Mouse (Mus musculus): Measurements from ENCODE around the gene Fbxo2.
"Not testable (repeated sequence)": the region's sequence is repeated elsewhere in the genome, so short reads cannot be mapped to it uniquely, and the experiment has no call there.

The Fbxo2 gene

DNA sequence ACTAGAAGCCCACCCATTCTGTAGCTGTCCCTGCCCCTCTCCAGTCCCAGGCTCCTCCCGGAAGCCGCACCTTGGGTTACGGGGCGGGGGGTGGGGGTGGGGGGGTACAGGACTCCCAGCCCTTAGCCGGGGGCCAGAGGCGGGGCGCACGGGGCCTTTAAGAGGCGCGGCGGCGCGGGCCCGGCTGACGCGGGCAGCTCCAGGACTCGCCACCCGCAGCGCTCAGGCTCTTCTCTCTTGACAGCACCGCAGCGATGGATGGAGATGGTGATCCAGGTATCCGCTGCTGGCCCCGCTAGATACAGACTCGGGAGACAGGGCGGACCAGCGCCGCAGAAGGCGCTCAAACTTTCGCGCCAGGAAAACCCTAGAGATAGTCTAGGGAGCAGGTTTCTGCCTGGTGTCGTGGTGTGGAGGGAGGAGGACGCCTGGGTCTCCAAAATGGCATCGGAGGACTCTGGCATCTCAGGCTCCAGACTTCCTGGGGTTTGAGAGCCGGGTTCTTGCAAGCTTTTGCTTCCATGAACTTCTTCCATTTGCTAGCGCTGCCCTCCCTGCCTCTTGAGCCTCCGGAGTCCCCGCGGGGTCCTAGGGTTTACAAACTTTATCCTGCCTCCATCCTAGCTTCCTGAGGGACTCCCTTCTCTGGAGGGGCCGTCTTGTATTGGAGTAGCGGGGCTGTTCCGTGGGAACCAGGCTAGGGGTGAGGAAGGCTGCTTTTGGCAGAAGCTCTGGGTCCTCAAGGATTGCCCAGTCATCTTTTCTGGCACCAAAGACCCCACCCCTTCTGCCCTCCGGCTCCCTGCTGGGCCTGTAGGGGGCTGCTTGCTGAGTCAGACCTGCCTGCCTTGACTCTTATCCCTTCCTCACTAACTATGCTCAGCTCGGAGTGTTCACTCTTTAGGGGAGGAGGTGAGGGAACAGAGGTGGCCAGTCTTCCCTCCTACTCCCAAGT lies at the start of gene Fbxo2, which contains the start of gene Fbxo44:
Gene Fbxo2, plus strand, starts transcription at position 186 of the 955 bp plus-strand sequence.
Gene Fbxo44, minus strand, starts transcription at position 47 of the 955 bp plus-strand sequence.
- no peak for DNase-seq (ENCODE audit: low read depth)

GRCm38 (mm10) chr4:148112519-148112918 lies 47.9 kb upstream of the Fbxo2 start:
- no peak for DNase-seq (ENCODE audit: low read depth)

DNA sequence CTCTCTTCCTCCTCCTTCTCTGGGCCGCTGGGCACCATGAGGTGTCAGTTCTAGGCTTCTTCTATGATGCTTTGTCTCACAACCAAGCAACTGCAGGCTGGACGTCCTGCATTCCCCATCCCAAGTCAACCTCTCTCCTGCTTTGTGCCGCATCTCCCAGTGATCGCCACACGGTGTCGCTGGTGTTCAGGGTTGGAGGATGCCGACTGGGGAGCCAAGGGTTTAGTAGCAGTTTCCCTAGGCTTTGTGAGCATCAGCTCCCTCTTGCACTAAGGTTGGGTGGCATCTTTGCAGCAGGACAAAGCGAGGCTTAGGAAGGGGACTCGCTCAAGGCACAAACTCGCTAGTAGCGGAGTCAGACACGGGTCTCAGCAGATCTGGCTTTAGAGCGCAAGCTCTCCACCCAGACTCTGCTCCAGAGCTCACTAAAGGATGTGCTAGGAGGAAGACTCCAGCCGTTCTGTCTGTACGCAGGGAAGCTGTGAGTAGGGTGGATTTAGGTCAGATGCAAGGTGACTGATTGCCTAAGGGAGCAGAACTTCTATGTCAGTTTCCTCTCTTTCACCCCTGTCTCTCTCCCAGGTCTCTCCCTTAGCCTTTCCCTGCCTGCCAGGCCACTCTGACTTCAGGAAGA lies 45.5 kb upstream of the Fbxo2 start:
- peak; percentile 80 for DNase-seq (ENCODE audit: low read depth)

DNA sequence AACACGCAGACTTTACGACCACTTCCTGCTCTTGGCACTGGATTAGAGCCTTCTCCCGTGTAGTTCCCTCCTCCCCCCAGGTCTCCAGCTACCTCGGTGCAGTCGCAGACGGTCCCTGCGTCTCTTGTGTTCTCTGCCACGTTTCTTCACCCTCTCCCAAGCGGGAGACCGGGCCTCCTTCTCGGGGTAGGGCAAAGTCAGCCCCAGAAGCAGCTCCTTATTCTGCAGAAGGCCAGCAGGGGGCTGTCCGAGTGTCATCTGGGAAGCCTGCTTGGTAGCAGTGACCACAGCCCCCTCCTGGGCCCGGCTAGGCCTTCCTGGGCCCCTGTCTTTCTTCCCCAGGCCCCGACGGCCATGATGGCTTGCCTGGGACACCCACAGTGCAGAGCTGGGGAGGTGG lies 45.0 kb upstream of the Fbxo2 start:
- DNase-seq (ENCODE audit: low read depth) = no peak

DNA sequence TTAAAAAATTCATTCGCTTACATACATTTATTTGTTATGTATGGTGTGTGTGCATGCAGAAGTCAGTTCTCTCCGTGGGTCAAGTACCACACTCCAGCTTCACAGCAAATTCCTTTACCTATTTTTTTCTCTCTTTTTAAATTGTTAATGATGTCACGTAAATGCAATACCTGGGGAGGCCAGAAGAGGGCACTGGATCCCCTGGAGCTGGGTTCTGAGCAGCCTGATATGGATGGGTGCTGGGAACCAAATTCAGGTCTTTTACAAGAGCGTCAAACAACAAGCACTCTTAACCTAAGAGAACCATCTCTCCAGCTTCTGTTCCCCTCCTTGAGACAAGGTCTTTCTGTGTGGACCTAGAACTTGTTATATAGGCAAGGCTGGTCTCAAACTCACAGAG lies 43.8 kb upstream of the Fbxo2 start:
- no peak for DNase-seq (ENCODE audit: low read depth)

- DNase-seq (ENCODE audit: low read depth) = no peak
These were observed 43.0 kb upstream of the Fbxo2 start for GRCm38 (mm10) chr4:148117392-148117791.

- not testable (repeated sequence) for DNase-seq (ENCODE audit: low read depth)
These were observed 40.8 kb upstream of the Fbxo2 start for GRCm38 (mm10) chr4:148119578-148119977.

DNA sequence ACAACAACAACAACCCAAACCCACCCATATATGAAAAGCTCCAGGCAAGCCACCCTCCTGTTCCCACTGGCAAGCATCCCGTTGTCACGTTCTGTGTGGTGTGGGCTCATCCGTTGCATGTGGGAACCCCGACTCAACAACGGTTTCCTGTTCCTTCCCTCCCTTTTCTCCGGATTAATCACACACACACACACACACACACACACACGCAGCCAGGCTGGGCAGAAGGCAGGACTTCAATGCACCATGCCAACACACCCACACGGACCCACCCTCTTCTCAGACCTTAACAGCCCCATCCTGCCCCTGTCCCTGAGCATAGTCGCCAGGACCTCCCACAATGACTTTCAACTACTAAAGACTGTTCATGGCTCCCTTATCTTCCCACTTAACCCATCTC lies 39.9 kb upstream of the Fbxo2 start:
- no peak for DNase-seq (ENCODE audit: low read depth)

DNA sequence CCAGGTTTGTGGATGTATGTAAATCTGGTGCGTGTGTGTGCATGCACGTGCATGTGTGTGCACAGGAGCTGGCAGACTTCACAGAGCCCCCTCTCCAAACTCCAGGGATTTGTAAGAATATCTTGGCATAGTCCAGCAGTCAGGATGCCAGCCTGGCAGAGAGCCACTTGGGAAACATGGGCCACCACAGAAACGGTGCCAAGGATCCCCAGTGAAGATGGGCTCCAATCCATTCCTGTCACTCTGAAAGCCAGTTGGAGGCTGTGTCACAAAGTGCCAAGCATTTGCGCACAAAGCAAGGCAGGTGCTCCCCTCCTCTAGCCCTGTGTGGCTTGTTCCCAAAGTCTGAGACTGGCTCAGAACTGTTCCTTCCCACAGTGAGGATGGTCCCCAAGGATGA lies 39.1 kb upstream of the Fbxo2 start:
- DNase-seq (ENCODE audit: low read depth) = no peak

- no peak for DNase-seq (ENCODE audit: low read depth)
These were observed 38.3 kb upstream of the Fbxo2 start for GRCm38 (mm10) chr4:148121982-148122693.

DNA sequence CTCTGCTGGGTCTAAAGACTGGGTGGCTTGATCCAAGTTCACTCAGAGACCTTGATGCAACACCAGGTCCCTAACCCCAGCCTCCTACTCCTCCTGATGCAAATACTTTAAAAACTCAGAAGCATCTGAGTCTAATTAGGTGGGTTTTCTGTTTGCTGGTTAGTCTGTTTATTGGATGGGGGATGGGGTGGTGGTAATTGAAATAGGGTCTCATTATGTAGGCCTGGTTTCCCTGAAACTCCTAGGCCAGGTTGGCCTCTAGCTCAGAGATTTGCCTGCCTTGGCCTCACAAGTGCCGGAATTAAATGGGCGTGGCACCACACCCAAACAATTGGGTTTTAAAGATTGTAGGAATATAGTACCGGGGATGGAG lies 37.7 kb upstream of the Fbxo2 start:
- DNase-seq (ENCODE audit: low read depth) = no peak

DNA sequence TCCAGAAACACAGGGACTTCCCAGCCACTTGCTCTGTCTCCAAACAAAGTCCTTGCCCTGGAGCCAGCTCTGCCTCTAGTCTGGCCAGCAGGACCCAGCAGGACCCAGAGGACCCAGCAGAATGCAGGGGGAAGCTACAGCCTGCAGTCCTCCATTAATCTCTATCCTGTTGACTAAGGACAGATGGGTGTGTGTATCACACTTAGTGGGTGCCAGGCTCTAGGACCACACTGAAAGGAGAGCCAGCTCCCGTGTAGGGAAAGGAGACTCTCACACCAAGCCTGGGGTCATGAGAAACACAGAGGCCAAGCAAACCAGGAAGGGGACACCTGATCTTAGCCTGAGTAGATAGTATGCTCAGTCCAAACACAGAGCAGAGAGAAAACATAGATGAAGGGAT lies 32.2 kb upstream of the Fbxo2 start:
- DNase-seq (ENCODE audit: low read depth) = no peak

DNA sequence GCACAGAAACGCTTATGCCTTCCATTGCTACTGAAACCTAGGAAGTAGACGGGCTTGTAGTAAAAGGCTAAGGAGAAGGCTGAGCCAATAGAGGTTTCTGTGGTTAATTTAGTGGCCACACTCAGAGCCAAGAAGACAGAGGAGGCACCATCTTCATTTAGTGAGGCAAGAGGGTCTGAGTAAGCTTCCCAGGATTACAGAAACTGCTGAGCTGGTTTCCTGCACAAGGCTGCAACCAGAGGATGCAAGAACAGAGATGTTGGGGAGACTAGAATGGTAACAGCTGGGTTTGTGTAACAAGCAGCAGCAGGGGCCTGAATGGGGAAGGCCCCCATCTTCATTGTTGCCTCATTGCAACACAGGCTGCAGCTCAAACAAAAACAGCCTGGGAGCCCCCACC lies 31.7 kb upstream of the Fbxo2 start:
- no peak for DNase-seq (ENCODE audit: low read depth)

- DNase-seq (ENCODE audit: low read depth) = no peak
These were observed 30.3 kb upstream of the Fbxo2 start, which contains the start of gene Mad2l2 for GRCm38 (mm10) chr4:148130133-148130532. Gene Mad2l2, plus strand, starts transcription at chr4:148130384.

DNA sequence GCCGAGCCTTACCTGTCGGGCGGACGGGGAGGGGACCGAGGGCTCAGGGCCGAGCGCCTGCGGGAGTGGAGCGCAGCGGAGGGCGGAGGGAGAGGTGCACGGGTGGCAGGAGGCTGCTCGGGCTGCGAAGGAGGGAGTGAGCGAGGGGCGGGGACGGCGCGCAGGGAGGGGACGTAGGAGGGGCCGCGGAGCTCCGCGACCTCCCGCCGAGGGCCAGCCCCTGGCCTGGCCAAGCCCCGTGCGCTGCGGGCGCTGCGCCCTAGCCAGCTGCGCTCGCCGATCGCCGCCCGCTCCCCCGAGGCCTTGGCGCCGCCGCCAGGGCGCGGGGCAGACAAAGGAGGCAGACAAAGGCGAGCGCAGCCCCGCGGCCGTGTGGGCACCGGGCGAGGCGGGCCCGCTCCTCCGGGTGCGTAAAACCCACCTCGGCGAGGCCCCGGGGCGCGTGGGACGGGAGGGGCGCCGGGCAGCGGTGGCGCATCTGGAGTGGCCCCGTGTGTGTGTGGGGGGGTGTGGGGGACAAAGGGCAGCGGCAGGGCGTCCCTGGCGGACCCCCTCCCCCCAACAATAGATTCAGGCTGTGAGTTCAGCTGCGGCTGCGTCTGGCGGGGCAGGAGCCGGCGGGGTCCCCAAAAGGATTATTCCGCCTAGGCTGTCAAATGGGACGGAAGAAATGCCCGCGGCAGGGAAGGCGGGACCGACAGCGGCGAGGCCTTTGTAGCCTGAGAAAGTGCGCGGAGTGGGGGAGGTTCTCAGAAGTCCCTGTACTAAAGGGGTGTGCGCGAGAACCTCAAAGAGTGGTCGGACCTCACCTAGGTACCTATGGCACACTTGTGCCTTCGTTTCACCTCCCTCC lies 29.6 kb upstream of the Fbxo2 start, which contains the start of gene Draxin:
Gene Draxin, minus strand, starts transcription at position 138 of the 853 bp plus-strand sequence.
- DNase-seq (ENCODE audit: low read depth) = no peak

DNA sequence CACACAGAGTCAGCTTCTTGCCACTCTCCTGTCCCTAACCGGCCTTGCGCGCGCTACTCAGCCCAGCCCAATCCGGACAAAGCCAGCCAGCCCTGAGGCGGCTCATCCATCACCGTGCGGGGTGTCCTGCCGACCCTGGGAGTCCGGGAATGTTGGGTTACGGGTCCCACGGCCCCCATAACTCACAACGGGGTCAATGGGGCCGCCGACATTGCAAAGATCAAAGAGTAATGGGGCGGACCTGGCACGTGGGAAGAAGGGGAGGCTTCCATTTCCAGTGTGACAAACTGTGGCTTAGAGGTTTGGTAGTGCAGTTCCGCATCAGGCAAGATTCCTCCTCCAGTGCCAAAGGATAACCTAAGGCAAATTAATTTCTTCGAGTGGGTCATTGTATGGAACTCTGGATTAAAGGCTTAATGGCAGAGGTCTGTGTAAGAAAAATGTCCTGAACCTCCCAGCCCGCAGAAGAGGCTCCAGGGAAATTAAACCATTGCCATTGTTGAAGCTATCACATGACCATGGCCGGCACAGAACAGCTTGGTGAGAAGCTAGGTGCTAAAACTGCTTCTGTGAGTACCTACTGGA lies 28.8 kb upstream of the Fbxo2 start:
- no peak for DNase-seq (ENCODE audit: low read depth)

GRCm38 (mm10) chr4:148134988-148135387 lies 25.4 kb upstream of the Fbxo2 start:
- DNase-seq (ENCODE audit: low read depth) = no peak

GRCm38 (mm10) chr4:148137503-148137902 lies 22.9 kb upstream of the Fbxo2 start:
- no peak for DNase-seq (ENCODE audit: low read depth)

- no peak for DNase-seq (ENCODE audit: low read depth)
These were observed 20.7 kb upstream of the Fbxo2 start for GRCm38 (mm10) chr4:148139767-148140097.

DNA sequence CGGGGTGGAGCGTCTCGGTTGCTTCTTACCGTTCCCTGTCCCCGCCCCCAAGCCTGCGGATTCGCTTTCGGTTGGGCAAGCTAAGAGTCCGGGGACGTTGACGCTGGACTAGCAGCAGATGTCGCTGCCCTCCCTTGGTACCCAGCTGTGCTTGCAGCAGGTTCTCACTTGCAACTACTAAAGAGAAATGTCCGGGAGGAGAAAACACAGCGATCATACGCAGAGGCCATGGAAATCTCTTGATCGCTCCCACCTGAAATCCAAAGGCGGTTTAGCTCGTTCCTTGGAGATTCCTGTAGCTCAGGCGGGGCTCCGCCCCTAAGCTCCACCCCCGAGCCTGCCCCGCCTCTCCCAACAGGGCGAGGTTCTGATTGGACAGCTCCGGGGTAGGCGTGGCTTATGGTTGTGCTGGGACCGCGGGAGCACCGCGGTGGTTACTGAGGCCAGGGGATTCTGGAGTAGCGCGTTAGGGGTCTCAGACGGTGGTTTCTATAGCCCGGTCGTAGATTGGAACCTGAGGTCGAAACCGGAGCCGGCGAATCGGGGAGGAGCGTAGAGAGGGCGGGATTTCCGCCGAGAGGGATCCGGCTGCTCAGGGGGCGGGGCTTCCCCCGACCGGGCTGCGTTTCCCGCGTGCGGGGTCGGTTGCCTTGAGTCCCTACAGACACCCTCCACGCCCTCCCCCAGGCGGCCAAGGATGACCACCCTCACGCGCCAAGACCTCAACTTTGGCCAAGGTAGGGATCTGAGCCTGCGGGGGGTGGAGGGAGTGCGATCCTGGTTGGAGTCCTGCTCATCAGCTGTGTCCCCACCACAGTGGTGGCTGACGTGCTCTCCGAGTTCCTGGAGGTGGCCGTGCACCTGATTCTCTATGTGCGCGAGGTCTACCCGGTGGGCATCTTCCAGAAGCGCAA lies 20.1 kb upstream of the Fbxo2 start:
- DNase-seq (ENCODE audit: low read depth) = peak; percentile 94
